Mouse (Mus musculus) midbrain, embryonic 16.5 days (tissue): ENCODE measurements around the gene Myo15b. TPM values are rescaled to one million over a fixed set of nuclear protein-coding genes. Genes with fewer than 3 reads are reported as not detected.
A peak's percentile ranks its signal among the peaks of the same experiment; 100 is the strongest.

Experiments used
- ATAC-seq: fragments of 200-750 bp; cut with Nextera tagmentation; 2 replicates; pipeline ENCODE4 v1.8.0; 2017; ENCODE audit warnings: moderate TSS enrichment
- H3K27ac ChIP-seq: fragments of 300-500 bp; sonication (generic); 2 replicates; pipeline ENCODE4 v1.5.1; 2014; ENCODE audit warnings: mild to moderate bottlenecking, low read length, mixed read lengths
- H3K27me3 ChIP-seq: fragments of 300-500 bp; sonication (generic); 2 replicates; pipeline ENCODE4 v1.6.1; 2014; ENCODE audit warnings: low read depth, low read length, mixed read lengths; ENCODE audit not compliant: control insufficient read depth, insufficient read depth
- H3K36me3 ChIP-seq: fragments of 300-500 bp; sonication (generic); 2 replicates; pipeline ENCODE4 v1.6.1; 2014; ENCODE audit warnings: mild to moderate bottlenecking, low read length, moderate library complexity, mixed read lengths; ENCODE audit not compliant: control insufficient read depth, insufficient read depth
- H3K4me1 ChIP-seq: fragments of 300-500 bp; sonication (generic); 2 replicates; pipeline ENCODE4 v1.6.1; 2014; ENCODE audit warnings: mild to moderate bottlenecking, low read length, mixed read lengths; ENCODE audit not compliant: control insufficient read depth, insufficient read depth
- H3K4me2 ChIP-seq: fragments of 300-500 bp; sonication (generic); 2 replicates; pipeline ENCODE4 v1.6.1; 2014; ENCODE audit warnings: mild to moderate bottlenecking, low read length, mixed read lengths
- H3K4me3 ChIP-seq: fragments of 300-500 bp; sonication (generic); 2 replicates; pipeline ENCODE4 v1.5.1; 2014; ENCODE audit warnings: low read depth, mild to moderate bottlenecking, low read length, moderate library complexity, mixed read lengths
- H3K9ac ChIP-seq: fragments of 300-500 bp; sonication (generic); 2 replicates; pipeline ENCODE4 v1.6.1; 2014; ENCODE audit warnings: low read depth, low read length, mixed read lengths
- H3K9me3 ChIP-seq: fragments of 300-500 bp; sonication (generic); replicated peaks from 2 replicates; pipeline ENCODE4 v1.6.1; 2014; ENCODE audit warnings: mild to moderate bottlenecking, low read length, mixed read lengths; ENCODE audit not compliant: control insufficient read depth, poor library complexity, severe bottlenecking
- WGBS: fragments of 180-500 bp; shearing (Covaris S2); extraction: QIAGEN DNeasy Blood & Tissue Kit; methylation state at CpG from one replicate; pipeline ENCODE4 v1.1.7; 2014; 5-methylcytosine and 5-hydroxymethylcytosine counted together
- polyA plus RNA-seq: library from polyadenylated mRNA; unstranded; fragments of >200 nt; fragmentation: Nextera tagmentation; extraction: Ambion mirVana; gene quantifications from 2 replicates; pipeline ENCODE4 v1.2.1, GENCODE M21; 2015

The Myo15b gene
- polyA plus RNA-seq, 1 experiment from 2014 or later = not detected

DNA sequence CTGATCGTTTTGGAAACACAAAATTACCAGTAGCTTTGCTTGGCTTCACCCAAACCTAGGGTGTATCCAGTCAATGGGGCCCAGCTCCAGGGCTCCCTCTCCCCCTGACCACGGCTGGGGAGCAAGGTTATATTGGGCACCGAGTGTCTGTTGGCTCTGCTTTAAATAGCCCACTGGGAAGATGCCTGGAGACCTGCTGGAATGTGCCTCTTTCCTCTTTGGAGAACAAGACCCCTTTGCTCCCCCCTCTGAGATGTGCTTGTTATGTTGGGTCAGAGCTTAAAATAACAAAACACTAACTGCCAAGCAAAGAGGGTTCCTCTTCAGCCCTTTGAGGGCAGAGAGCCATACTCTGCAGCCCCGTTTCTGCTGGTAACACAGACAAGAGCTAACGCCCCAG is 44.0 kb downstream of the Myo15b start:
- Histone ChIP-seq H3K27me3 (no peaks in the 10 kb centered on the region), H3K9me3 (no peaks in the 10 kb centered on the region), H3K9ac (no peak overlapping the region), H3K36me3 (no peaks in the 10 kb centered on the region), H3K27ac (no peak overlapping the region), H3K4me2 (no peak overlapping the region), H3K4me3 (no peak overlapping the region), H3K4me1 (no peaks in the 10 kb centered on the region)
- ATAC-seq = no peak
- 84% methylated on average over 5 of the region's 5 CpGs for WGBS

DNA sequence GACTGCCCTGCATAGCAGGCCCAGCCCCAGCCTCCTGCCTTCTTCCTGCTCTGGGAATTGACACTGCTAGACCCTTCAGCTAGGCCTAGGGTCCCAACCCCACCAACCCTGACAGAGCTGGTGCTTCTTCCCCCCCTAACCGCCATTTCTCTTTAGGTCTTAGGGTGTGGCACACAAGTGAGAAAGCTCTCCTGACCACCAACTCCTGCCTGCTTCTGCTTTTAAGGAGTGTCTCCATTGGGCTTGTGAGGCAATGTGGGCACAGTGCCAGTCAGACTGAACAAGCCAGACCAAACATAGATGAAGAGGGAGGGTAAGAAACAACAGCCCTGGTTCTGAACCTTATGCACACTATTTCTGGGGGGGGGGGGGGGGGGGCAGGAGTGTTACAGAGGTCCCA is 44.6 kb downstream of the Myo15b start:
- no peak overlapping the region for H3K27ac ChIP-seq
- no peaks in the 10 kb centered on the region for H3K27me3 ChIP-seq
- no peak overlapping the region for H3K4me3 ChIP-seq
- H3K9me3 ChIP-seq = no peaks in the 10 kb centered on the region
- no peaks in the 10 kb centered on the region for H3K36me3 ChIP-seq
- no peak for ATAC-seq
- WGBS = 88% methylated on average over 1 of the region's 1 CpGs
- H3K4me1 ChIP-seq = no peaks in the 10 kb centered on the region
- H3K9ac ChIP-seq = no peak overlapping the region
- H3K4me2 ChIP-seq = no peak overlapping the region

DNA sequence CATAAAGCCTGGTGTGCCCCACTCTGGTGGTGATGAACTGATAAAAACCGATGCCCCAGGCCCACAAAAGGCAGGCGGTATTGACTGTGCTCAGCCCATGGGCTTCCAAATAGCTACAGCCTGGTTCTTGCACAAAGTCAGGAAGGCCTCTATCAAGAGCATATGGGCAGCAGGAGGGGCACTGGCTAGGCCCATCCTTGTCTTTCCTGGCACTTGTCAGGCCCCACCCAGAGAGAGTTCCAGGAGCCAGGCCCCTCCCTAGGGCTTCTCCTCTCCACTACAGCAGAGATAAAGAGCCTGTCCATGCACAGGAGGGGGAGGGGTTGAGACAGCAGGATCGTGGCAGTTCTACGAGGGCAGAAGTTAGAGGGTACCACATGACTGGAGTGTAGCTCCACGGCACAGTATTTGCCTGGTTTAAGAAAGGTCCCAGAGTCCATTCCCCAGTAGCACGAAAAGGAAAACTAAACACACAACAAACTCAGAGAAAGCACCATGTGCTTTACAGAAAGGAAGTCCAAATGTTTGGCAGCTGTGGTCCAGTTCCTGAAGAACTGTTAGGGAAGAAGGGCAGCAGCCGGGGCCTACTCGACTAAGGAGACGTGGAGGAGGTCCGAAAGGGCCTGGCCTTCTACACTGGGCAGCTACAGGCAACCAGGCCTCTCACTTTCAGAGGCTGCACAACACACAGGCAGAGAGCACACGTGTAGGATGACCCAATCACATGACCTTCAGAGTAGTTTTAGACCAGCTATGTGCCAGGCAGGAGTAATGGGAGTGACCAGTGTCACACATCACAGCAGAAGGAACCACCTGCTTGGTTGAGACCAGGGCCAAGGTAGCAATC is 45.4 kb downstream of the Myo15b start:
- ATAC-seq = no peak
- WGBS = 74% methylated on average over 11 of the region's 11 CpGs

DNA sequence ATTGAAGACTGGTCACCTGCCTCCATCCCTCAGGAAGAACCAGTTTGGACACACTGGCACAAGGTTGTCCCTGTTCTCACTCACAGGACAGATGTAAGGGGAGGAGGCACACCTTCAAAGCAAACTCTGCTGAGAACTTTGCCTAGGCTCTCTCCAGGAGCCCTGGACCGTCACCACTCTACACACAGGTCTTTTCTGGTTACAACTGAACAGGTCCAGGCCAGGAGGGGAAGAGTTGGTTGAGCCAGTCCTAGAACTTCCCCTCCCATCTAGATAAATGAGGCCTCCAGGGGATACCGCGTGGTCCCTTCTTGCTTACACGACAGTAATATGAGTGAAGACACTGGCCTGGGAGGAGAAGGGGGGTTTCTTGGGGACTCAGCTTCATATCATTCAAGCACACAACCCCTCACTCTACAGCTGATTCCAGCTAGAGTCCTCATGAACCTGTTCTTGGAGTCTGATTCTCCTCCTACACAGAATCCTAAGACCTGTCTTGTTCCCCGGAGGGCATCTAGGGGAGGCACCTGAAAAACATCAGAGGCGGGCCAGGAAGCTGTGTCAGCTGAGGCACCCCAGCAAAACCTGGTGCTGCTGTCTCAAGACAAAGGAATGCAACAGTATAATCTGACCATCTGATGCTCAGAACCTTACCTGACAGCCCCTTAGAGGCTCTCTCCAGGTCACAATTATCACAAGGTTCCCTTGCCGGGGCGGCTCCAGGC is 46.2 kb downstream of the Myo15b start:
- peaks cover 5% of the 10 kb centered on the region; the same call in 1 of the 2 replicates for H3K36me3 ChIP-seq
- no peak overlapping the region for H3K4me3 ChIP-seq
- no peak overlapping the region for H3K4me2 ChIP-seq
- WGBS = 80% methylated on average over 8 of the region's 8 CpGs
- H3K4me1 ChIP-seq = no peaks in the 10 kb centered on the region
- H3K27ac ChIP-seq = no peak overlapping the region
- H3K9ac ChIP-seq = no peak overlapping the region
- H3K9me3 ChIP-seq = no peaks in the 10 kb centered on the region
- H3K27me3 ChIP-seq = no peaks in the 10 kb centered on the region
- ATAC-seq = no peak

More for the DNA sequence above, 45.4 kb downstream of the Myo15b start:
- H3K36me3 ChIP-seq = peaks cover 5% of the 10 kb centered on the region; the same call in 1 of the 2 replicates
- H3K4me1 ChIP-seq = no peaks in the 10 kb centered on the region
- H3K4me3 ChIP-seq = no peak overlapping the region
- no peaks in the 10 kb centered on the region for H3K9me3 ChIP-seq
- H3K27ac ChIP-seq = no peak overlapping the region
- H3K27me3 ChIP-seq = no peaks in the 10 kb centered on the region
- no peak overlapping the region for H3K9ac ChIP-seq
- no peak overlapping the region for H3K4me2 ChIP-seq

DNA sequence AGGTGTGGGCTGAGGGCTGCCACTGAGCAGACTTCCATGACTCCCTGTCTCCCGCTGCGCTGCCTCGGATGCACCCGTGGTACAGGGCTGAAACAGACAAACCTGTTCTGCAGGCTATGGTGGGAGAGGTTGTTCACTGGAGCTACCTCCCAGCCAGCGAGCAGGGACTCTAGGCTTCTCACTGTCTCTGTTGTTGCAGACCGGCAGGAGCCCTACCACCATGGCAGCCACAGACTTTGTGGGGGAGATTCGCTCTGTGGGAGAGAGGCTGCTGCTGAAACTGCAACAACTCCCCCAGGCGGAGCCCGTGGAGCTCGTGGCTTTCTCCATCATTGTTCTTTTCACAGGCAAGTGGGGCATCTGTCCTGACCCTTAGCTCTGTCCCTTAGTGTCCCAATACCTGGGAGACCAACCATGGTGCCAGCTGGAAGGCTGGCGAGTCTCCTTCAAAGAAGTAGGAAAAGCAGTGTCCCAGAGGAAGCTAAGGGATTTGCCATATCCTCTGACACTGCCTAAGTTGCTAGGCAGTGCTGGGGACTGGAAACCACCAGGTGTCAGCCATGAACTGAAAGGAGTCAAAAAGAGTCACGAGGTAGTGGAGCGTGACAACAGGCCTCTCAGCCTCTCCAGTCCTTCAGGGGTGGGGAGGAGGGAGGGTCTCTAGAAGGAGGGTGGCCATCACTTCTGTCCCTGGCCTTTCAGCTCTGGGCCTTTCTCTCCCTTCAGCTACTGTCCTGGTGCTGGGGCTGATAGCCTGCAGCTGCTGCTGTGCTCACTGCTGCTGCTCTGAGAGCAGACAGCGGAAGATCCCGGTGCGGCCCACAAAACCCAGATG is 47.0 kb downstream of the Myo15b start:
- H3K27ac ChIP-seq = no peak overlapping the region
- 46% methylated on average over 16 of the region's 16 CpGs for WGBS
- H3K9me3 ChIP-seq = no peaks in the 10 kb centered on the region
- H3K4me2 ChIP-seq = no peak overlapping the region
- H3K4me1 ChIP-seq = no peaks in the 10 kb centered on the region
- H3K9ac ChIP-seq = peak overlapping the region; percentile 1; the same call in 1 of the 2 replicates
- no peak for ATAC-seq
- peaks cover 5% of the 10 kb centered on the region; the same call in 1 of the 2 replicates for H3K36me3 ChIP-seq
- H3K27me3 ChIP-seq = no peaks in the 10 kb centered on the region
- H3K4me3 ChIP-seq = no peak overlapping the region

DNA sequence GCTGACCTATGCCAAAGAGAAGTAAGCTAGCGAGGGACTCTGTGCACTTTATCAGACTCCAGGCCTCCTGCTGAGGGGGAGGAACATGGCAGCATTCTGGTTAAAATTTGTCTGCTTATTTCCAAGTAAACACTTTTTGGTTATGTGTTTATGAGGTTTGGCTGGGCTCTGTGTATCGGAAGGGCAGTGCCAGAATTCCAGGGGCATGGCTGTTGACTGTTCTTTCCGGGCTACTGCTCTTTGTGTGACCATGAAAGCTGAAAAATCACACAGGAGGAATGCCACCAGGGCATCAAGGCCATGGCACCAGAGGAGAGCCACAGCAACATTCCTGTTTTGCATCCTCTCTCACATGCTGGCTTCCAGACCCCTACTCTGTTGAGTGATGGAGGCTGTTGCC is 47.9 kb downstream of the Myo15b start:
- Histone ChIP-seq H3K9me3 (no peaks in the 10 kb centered on the region), H3K4me2 (no peak overlapping the region), H3K36me3 (peaks cover 5% of the 10 kb centered on the region; the same call in 1 of the 2 replicates), H3K27me3 (no peaks in the 10 kb centered on the region), H3K9ac (no peak overlapping the region), H3K4me3 (no peak overlapping the region), H3K4me1 (no peaks in the 10 kb centered on the region), H3K27ac (no peak overlapping the region)
- WGBS = 78% methylated on average over 3 of the region's 3 CpGs
- ATAC-seq = no peak

DNA sequence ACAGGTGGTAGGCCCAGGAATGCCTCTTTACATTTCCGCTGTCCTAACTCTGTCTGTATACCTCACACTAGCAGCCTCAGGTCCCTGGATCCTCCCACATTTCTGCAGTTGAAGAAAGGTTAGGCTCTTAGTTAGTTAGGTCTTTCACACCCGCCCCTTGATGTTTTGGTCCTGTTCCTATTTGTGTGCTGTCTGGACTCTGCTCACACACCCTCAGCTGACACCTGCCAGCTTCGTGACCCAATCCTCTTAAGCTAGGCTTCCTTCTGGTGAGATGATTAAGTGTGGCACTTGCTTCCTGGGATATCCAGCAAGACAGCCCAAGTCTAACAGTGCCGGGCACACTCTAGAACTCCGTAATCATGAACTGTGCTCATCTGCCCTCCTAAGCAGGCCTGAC is 48.3 kb downstream of the Myo15b start:
- 88% methylated on average over 5 of the region's 5 CpGs for WGBS
- no peaks in the 10 kb centered on the region for H3K9me3 ChIP-seq
- H3K9ac ChIP-seq = no peak overlapping the region
- H3K27ac ChIP-seq = no peak overlapping the region
- no peaks in the 10 kb centered on the region for H3K4me1 ChIP-seq
- H3K36me3 ChIP-seq = peaks cover 5% of the 10 kb centered on the region; the same call in 1 of the 2 replicates
- H3K4me2 ChIP-seq = no peak overlapping the region
- no peaks in the 10 kb centered on the region for H3K27me3 ChIP-seq
- ATAC-seq = no peak
- H3K4me3 ChIP-seq = no peak overlapping the region

DNA sequence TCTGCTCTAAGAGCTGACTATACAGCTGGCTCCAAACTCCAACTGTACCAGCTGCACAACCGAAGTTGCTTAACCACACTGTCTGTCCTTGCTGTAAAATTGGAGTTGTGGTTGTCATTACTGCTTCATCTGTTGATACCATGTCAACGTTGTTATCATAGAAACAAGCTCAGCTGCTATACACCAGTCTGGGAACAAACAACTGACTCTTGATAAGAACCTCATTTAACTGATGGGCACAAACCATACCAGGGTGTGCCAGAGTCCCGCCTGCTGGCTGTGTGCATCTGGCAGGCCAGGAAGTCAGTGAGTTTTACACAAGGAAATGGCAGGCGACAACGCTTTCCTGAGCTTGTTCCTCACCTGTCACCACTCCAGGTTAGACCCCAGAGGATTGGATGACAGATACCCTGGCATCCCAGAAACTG is 52.9 kb downstream of the Myo15b start:
- no peak overlapping the region for H3K9ac ChIP-seq
- no peak for ATAC-seq
- H3K27ac ChIP-seq = no peak overlapping the region
- H3K4me1 ChIP-seq = no peaks in the 10 kb centered on the region
- no peak overlapping the region for H3K4me2 ChIP-seq
- no peaks in the 10 kb centered on the region for H3K27me3 ChIP-seq
- no peak overlapping the region for H3K4me3 ChIP-seq
- H3K9me3 ChIP-seq = no peaks in the 10 kb centered on the region
- 96% methylated on average over 5 of the region's 5 CpGs for WGBS
- peaks cover 7% of the 10 kb centered on the region for H3K36me3 ChIP-seq
